Mouse (Mus musculus) myocyte (in vitro differentiated cells): Measurements from ENCODE around the gene Bhmt2.

Experiments used
- CEBPB ChIP-seq: IDR thresholded peaks from 2 replicates; pipeline ENCODE4 v1.6.1; 2011; ENCODE audit warnings: mild to moderate bottlenecking, moderate library complexity; ENCODE audit not compliant: poor library complexity, insufficient read depth, severe bottlenecking
- E2F4 ChIP-seq: IDR thresholded peaks from one replicate; pipeline ENCODE4 v1.6.1; 2011; ENCODE audit warnings: mild to moderate bottlenecking, control low read depth, moderate library complexity; ENCODE audit not compliant: insufficient read depth
- MAX ChIP-seq: IDR thresholded peaks from one replicate; pipeline ENCODE4 v1.6.1; 2011; ENCODE audit warnings: low read depth, mild to moderate bottlenecking, control low read depth
- MYOD1 ChIP-seq, 3 experiments: IDR thresholded peaks; one replicate each; pipeline ENCODE4 v1.6.1; 2011; ENCODE audit warnings: control low read depth in 2 of 3, low read depth in 2 of 3, mild to moderate bottlenecking in 2 of 3, moderate library complexity in 1 of 3; ENCODE audit not compliant: insufficient read length in 2 of 3, control insufficient read depth in 1 of 3
- MYOG ChIP-seq, 3 experiments: IDR thresholded peaks; one replicate each; pipeline ENCODE4 v1.6.1; 2011; ENCODE audit warnings: control low read depth in 2 of 3, low read depth in 2 of 3, mild to moderate bottlenecking in 2 of 3; ENCODE audit not compliant: insufficient read length in 2 of 3, control insufficient read depth in 1 of 3, insufficient read depth in 1 of 3
- POLR2A ChIP-seq: IDR thresholded peaks from one replicate; pipeline ENCODE4 v1.6.1; 2011; ENCODE audit warnings: low read depth, mild to moderate bottlenecking, control low read depth, moderate library complexity; ENCODE audit not compliant: insufficient read length
- REST ChIP-seq: IDR thresholded peaks from one replicate; pipeline ENCODE4 v1.6.1; 2011; ENCODE audit warnings: mild to moderate bottlenecking, control low read depth, moderate library complexity; ENCODE audit not compliant: insufficient read depth, insufficient read length
- TCF12 ChIP-seq: IDR thresholded peaks from one replicate; pipeline ENCODE4 v1.6.1; 2011; ENCODE audit warnings: mild to moderate bottlenecking, control low read depth; ENCODE audit not compliant: poor library complexity, insufficient read depth, severe bottlenecking
- USF1 ChIP-seq: IDR thresholded peaks from one replicate; pipeline ENCODE4 v1.6.1; 2011; ENCODE audit warnings: low read depth, mild to moderate bottlenecking, control low read depth, moderate library complexity

DNA sequence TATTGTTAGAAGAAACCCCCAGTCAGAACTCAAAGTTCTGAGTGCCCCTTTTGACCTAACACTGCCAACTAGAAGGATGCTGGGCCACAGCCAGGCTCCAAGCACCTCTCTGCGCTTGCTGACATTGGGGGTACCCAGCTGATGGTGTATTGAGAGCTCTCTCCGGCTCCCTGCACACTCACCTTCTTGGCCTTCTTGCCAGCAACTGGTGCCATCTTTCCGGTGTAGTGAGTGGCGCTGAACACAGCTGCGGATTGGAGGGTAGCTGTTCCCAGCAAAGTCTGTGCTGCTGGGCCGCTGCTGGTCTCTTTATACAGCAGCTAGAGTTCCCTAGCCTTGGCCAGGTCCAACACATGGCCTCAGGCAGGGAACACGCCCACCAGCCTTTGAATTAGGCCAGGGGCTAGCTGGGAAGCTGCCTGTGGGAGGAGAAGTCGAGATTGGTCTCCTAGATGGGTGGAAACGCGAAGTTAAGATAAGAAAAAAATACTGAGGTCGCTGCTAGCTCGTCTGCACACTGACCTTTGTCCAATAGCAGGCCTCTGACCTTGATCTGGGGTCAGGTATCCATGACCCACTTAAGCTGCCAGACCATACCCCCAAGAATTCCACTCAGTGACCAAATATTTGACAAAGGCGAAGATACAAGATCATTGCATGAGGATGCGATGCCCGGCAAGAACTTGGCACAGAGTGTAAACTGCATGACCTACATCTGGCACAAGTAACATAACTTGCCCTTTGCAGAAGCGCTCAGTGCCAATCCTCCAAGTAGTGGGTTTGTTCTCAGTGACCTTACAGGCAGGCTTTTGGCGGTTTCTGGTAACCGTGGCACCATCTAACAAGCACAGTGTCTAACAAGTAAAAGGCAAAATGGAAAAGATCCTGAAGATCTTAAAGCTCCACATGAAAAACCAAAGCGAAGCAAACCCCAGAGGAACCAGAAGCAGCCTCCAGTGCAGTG is 36.5 kb downstream of the Bhmt2 start, which contains the start of gene Bhmt:
- TF ChIP-seq POLR2A: no peak
- TF ChIP-seq MYOG (IDR thresholded peaks at IDR 0.05; ENCODE audit: control insufficient read depth in 1 of 3, insufficient read depth in 1 of 3, insufficient read length in 2 of 3, low read depth in 2 of 3): no peak
- no peak for TF ChIP-seq USF1
- no peak for TF ChIP-seq CEBPB
- TF ChIP-seq MAX: no peak
- no peak for TF ChIP-seq REST
- no peak for TF ChIP-seq TCF12
- TF ChIP-seq MYOD1 (IDR thresholded peaks at IDR 0.05; ENCODE audit: control insufficient read depth in 1 of 3, insufficient read length in 2 of 3, low read depth in 2 of 3): no peak
- TF ChIP-seq E2F4: no peak
